Mouse (Mus musculus) cortical plate, adult 2 months (tissue): Measurements from ENCODE around the gene Sh2b1. TPM values are rescaled to one million over a fixed set of nuclear protein-coding genes. Genes with fewer than 3 reads are reported as not detected.

Source experiments
- H3K27ac ChIP-seq: fragments of 200-500 bp; 2 replicates; pipeline ENCODE4 v1.5.1; 2012; ENCODE audit warnings: low read length, control low read depth, inconsistent platforms; ENCODE audit not compliant: insufficient read depth
- H3K4me1 ChIP-seq: fragments of 200-500 bp; 2 replicates; pipeline ENCODE4 v1.6.1; 2011; ENCODE audit warnings: low read length; ENCODE audit not compliant: control insufficient read depth, insufficient read depth
- H3K4me3 ChIP-seq: fragments of 200-500 bp; 2 replicates; pipeline ENCODE4 v1.5.1; 2011; ENCODE audit warnings: mild to moderate bottlenecking, low read length, control low read depth; ENCODE audit not compliant: insufficient read depth
- CTCF ChIP-seq: fragments of 200-500 bp; IDR thresholded peaks from 2 replicates; pipeline ENCODE4 v1.5.1; 2011; ENCODE audit warnings: mild to moderate bottlenecking, control low read depth, low read length; ENCODE audit not compliant: insufficient read depth; ENCODE audit errors: extremely low read depth
- POLR2A ChIP-seq: fragments of 200-500 bp; IDR thresholded peaks from 2 replicates; pipeline ENCODE4 v1.6.1; 2011; ENCODE audit warnings: mild to moderate bottlenecking, low read length, control low read depth; ENCODE audit not compliant: insufficient read depth; ENCODE audit errors: extremely low read depth
- polyA plus RNA-seq: library from polyadenylated mRNA; depleted of rRNA; stranded (reverse); fragments of >200 nt; gene quantifications from 2 replicates; pipeline ENCODE4 v1.2.3, GENCODE M21; 2012; rRNA removed

Sh2b1 gene
- 63.7 and 66.0 TPM in 2 replicates for polyA plus RNA-seq

GRCm38 (mm10) chr7:126474993-126475581, at the start of gene Sh2b1:
Gene Sh2b1 (minus strand): TSS chr7:126475424.
- no peaks in the 10 kb centered on the region for H3K4me1 ChIP-seq
- peak within 1 kb of the TSS; percentile 75 for H3K4me3 ChIP-seq
- H3K27ac ChIP-seq: peak within 1 kb of the TSS; percentile 83
- TF ChIP-seq POLR2A (peak; percentile 90), CTCF (peak; percentile 17; the same call in 1 of the 2 replicates)

GRCm38 (mm10) chr7:126523316-126523715, 48.1 kb upstream of the Sh2b1 start:
- TF ChIP-seq POLR2A (no peak), CTCF (no peak)
- Histone ChIP-seq H3K4me3 (no peak overlapping the region), H3K4me1 (no peaks in the 10 kb centered on the region), H3K27ac (no peak overlapping the region)

- TF ChIP-seq CTCF: no peak
- TF ChIP-seq POLR2A: no peak
- Histone ChIP-seq H3K4me3 (no peak overlapping the region), H3K4me1 (no peaks in the 10 kb centered on the region), H3K27ac (no peak overlapping the region)
Observed at GRCm38 (mm10) chr7:126519513-126519912, 44.3 kb upstream of the Sh2b1 start.

GRCm38 (mm10) chr7:126518261-126518941, 43.2 kb upstream of the Sh2b1 start:
- TF ChIP-seq CTCF (no peak), POLR2A (no peak)
- no peaks in the 10 kb centered on the region for H3K4me1 ChIP-seq
- H3K27ac ChIP-seq: no peak overlapping the region
- H3K4me3 ChIP-seq: no peak overlapping the region

GRCm38 (mm10) chr7:126511287-126511686, 36.1 kb upstream of the Sh2b1 start:
- Histone ChIP-seq H3K4me1 (no peaks in the 10 kb centered on the region), H3K27ac (no peak overlapping the region), H3K4me3 (no peak overlapping the region)
- no peak for TF ChIP-seq CTCF
- no peak for TF ChIP-seq POLR2A

GRCm38 (mm10) chr7:126507126-126507778, 32.0 kb upstream of the Sh2b1 start:
- no peak for TF ChIP-seq CTCF
- no peak for TF ChIP-seq POLR2A
- H3K4me3 ChIP-seq: no peak overlapping the region

GRCm38 (mm10) chr7:126504913-126505312, 29.7 kb upstream of the Sh2b1 start:
- H3K27ac ChIP-seq: no peak overlapping the region
- no peak overlapping the region for H3K4me3 ChIP-seq
- H3K4me1 ChIP-seq: no peaks in the 10 kb centered on the region
- TF ChIP-seq POLR2A: no peak
- no peak for TF ChIP-seq CTCF

More at GRCm38 (mm10) chr7:126507126-126507778, 32.0 kb upstream of the Sh2b1 start:
- Histone ChIP-seq H3K4me1 (no peaks in the 10 kb centered on the region), H3K27ac (no peak overlapping the region)

GRCm38 (mm10) chr7:126503273-126503878, 28.2 kb upstream of the Sh2b1 start, which contains the start of gene Atxn2l:
Gene Atxn2l (minus strand): TSS chr7:126503437.
- Histone ChIP-seq H3K4me1 (no peaks in the 10 kb centered on the region), H3K27ac (peak within 1 kb of the TSS; percentile 97), H3K4me3 (peak within 1 kb of the TSS; percentile 55)
- 0 out of 2 replicates have a peak, but pooled peaks have one; percentile 34 for TF ChIP-seq POLR2A
- peak; percentile 21; the same call in 1 of the 2 replicates for TF ChIP-seq CTCF

GRCm38 (mm10) chr7:126502751-126503150, 27.5 kb upstream of the Sh2b1 start:
- no peak for TF ChIP-seq CTCF
- Histone ChIP-seq H3K27ac (peak overlapping the region; percentile 97), H3K4me3 (peak overlapping the region; percentile 55), H3K4me1 (no peaks in the 10 kb centered on the region)
